Mouse (Mus musculus): Measurements from ENCODE around the gene Rnls. TPM values are rescaled to one million over a fixed set of nuclear protein-coding genes. Genes with fewer than 3 reads are reported as not detected.

The Rnls gene
- polyA plus RNA-seq, 1 experiment from 2014 or later: 7.5 TPM

DNA sequence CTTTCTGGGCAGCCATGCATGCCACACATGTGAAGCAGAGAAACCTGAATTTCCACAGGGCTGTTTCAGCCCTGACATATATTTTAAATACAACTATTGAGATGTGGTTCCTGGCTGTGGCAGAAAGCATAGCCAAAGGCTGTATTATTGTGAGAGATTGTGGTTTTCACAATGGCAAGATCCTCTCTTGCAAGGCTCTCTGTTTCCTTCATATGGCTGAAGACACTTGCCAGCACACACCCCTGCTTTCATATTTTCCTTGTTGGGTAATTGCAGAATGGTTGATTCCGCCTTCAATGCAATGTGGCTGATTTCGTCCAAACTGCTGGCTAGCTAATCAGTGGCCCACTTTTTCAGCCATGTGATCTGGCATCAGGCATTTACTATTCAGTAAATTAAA is 248.9 kb downstream of the Rnls start:
- Histone ChIP-seq H3K36me3 (ENCODE audit: control insufficient read depth, insufficient read depth, low read length) (no peaks in the 10 kb centered on the region), H3K4me3 (ENCODE audit: low read length) (no peak overlapping the region), H3K4me2 (ENCODE audit: low read depth, low read length) (no peak overlapping the region), H3K27ac (ENCODE audit: low read length) (no peak overlapping the region), H3K27me3 (ENCODE audit: control insufficient read depth, insufficient read depth, low read depth, low read length) (no peaks in the 10 kb centered on the region), H3K9ac (ENCODE audit: low read length) (no peak overlapping the region), H3K9me3 (ENCODE audit: control insufficient read depth, low read length) (no peaks in the 10 kb centered on the region), H3K4me1 (replicated peaks; ENCODE audit: control insufficient read depth, insufficient read depth, low read length) (no peaks in the 10 kb centered on the region)
- ATAC-seq (ENCODE audit: low read depth): no peak
- 84% methylated on average over 2 of the region's 2 CpGs for WGBS

DNA sequence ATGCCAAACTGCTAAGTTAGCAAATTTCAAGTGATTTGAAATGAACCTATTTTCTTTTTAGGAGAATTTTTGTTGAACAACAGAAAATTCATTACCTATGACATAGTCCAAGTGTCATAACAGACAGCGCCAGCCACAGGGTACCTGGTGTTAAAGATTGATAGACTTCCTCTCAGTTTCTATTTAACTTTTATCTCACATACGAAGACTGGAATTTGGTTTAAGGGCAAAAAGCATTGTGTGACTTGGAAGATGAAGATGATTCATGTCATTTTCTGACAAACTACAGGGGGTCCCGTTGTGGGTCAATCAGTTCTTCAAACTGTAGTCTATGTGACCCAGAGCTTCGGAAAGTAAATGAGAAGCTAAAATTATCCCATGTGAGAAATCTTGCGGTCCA is 254.8 kb downstream of the Rnls start:
- Histone ChIP-seq H3K27me3 (ENCODE audit: control insufficient read depth, insufficient read depth, low read depth, low read length) (no peaks in the 10 kb centered on the region), H3K27ac (ENCODE audit: low read length) (no peak overlapping the region), H3K4me1 (replicated peaks; ENCODE audit: control insufficient read depth, insufficient read depth, low read length) (no peaks in the 10 kb centered on the region), H3K4me3 (ENCODE audit: low read length) (no peak overlapping the region), H3K9me3 (ENCODE audit: control insufficient read depth, low read length) (no peaks in the 10 kb centered on the region), H3K36me3 (ENCODE audit: control insufficient read depth, insufficient read depth, low read length) (no peaks in the 10 kb centered on the region), H3K4me2 (ENCODE audit: low read depth, low read length) (no peak overlapping the region), H3K9ac (ENCODE audit: low read length) (no peak overlapping the region)
- ATAC-seq (ENCODE audit: low read depth): no peak
- 72% methylated on average over 5 of the region's 5 CpGs for WGBS

DNA sequence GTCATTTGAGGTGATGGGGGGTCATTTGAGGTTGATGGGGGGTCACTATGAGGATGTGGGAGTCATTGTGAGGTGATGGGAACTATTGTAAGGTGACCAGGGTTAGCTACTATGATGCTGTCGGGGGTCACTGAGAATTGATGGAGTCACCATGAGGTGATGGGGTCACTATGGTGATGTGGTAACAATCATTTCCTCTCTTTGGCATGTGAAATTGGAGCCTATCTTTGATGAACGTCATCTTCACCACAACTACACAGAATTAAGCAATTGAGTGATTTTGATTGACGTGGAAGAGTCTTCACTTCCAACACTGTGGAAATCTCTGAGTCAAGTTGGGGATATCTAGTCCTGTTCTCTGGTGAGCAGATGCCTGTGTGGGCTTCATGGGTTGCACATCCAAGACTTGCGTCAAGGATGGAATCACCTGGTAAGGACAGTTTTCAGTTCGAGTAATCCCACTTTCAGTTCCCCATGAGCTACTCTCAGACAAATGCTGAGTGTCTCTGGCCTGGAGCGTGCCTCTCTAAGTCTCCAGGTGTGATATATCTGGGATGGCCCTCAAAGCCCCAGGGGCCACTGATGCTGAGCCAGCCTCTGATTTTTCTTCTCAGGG is 269.4 kb downstream of the Rnls start:
- H3K27ac ChIP-seq (ENCODE audit: low read length): no peak overlapping the region
- no peaks in the 10 kb centered on the region for H3K27me3 ChIP-seq (ENCODE audit: control insufficient read depth, insufficient read depth, low read depth, low read length)
- WGBS: 82% methylated on average over 6 of the region's 6 CpGs
- no peak overlapping the region for H3K9ac ChIP-seq (ENCODE audit: low read length)
- no peak overlapping the region for H3K4me2 ChIP-seq (ENCODE audit: low read depth, low read length)
- no peak for ATAC-seq (ENCODE audit: low read depth)
- H3K4me3 ChIP-seq (ENCODE audit: low read length): no peak overlapping the region
- no peaks in the 10 kb centered on the region for H3K36me3 ChIP-seq (ENCODE audit: control insufficient read depth, insufficient read depth, low read length)
- no peaks in the 10 kb centered on the region for H3K9me3 ChIP-seq (ENCODE audit: control insufficient read depth, low read length)
- no peaks in the 10 kb centered on the region for H3K4me1 ChIP-seq (replicated peaks; ENCODE audit: control insufficient read depth, insufficient read depth, low read length)

GRCm38 (mm10) chr19:33119947-33120346 is 272.1 kb downstream of the Rnls start:
- Histone ChIP-seq H3K27ac (ENCODE audit: low read length) (no peak overlapping the region), H3K9me3 (ENCODE audit: control insufficient read depth, low read length) (no peaks in the 10 kb centered on the region), H3K4me3 (ENCODE audit: low read length) (no peak overlapping the region), H3K27me3 (ENCODE audit: control insufficient read depth, insufficient read depth, low read depth, low read length) (no peaks in the 10 kb centered on the region), H3K4me2 (ENCODE audit: low read depth, low read length) (no peak overlapping the region), H3K9ac (ENCODE audit: low read length) (no peak overlapping the region), H3K4me1 (replicated peaks; ENCODE audit: control insufficient read depth, insufficient read depth, low read length) (no peaks in the 10 kb centered on the region), H3K36me3 (ENCODE audit: control insufficient read depth, insufficient read depth, low read length) (no peaks in the 10 kb centered on the region)
- WGBS: 85% methylated on average over 5 of the region's 5 CpGs
- ATAC-seq (ENCODE audit: low read depth): no peak

DNA sequence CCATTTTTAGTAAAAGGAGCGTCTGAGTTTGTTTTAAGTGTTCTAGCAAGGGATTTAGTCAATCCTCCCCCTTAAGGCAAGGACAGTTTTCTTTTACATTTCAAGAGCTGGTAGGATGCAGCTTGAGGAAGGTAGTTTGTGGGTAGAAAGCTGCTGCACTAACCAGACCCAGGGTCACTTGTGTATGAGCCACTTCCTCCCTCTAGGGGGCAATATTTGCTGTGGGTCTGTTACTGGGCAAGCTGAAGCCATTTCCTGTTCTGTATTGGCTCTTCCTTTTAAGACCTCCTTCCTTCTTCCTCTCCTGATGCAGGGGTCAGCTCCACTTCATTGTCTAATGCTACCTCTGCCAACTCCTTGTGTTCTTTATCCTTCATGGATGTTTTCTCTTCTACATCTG is 273.2 kb downstream of the Rnls start:
- no peak overlapping the region for H3K9ac ChIP-seq (ENCODE audit: low read length)
- no peaks in the 10 kb centered on the region for H3K9me3 ChIP-seq (ENCODE audit: control insufficient read depth, low read length)
- no peaks in the 10 kb centered on the region for H3K36me3 ChIP-seq (ENCODE audit: control insufficient read depth, insufficient read depth, low read length)
- no peak overlapping the region for H3K27ac ChIP-seq (ENCODE audit: low read length)
- no peaks in the 10 kb centered on the region for H3K4me1 ChIP-seq (replicated peaks; ENCODE audit: control insufficient read depth, insufficient read depth, low read length)
- H3K4me2 ChIP-seq (ENCODE audit: low read depth, low read length): no peak overlapping the region
- no peaks in the 10 kb centered on the region for H3K27me3 ChIP-seq (ENCODE audit: control insufficient read depth, insufficient read depth, low read depth, low read length)
- no peak for ATAC-seq (ENCODE audit: low read depth)
- H3K4me3 ChIP-seq (ENCODE audit: low read length): no peak overlapping the region
- WGBS: 60% methylated on average over 1 of the region's 1 CpGs

- no peak for ATAC-seq (ENCODE audit: low read depth)
- 71% methylated on average over 8 of the region's 8 CpGs for WGBS
Measured at GRCm38 (mm10) chr19:33114631-33115295, 277.3 kb downstream of the Rnls start.

GRCm38 (mm10) chr19:33113746-33114145 is 278.3 kb downstream of the Rnls start:
- no peak overlapping the region for H3K9ac ChIP-seq (ENCODE audit: low read length)
- no peak overlapping the region for H3K4me3 ChIP-seq (ENCODE audit: low read length)
- no peaks in the 10 kb centered on the region for H3K9me3 ChIP-seq (ENCODE audit: control insufficient read depth, low read length)
- H3K27me3 ChIP-seq (ENCODE audit: control insufficient read depth, insufficient read depth, low read depth, low read length): no peaks in the 10 kb centered on the region
- peaks cover 7% of the 10 kb centered on the region for H3K4me1 ChIP-seq (replicated peaks; ENCODE audit: control insufficient read depth, insufficient read depth, low read length)
- peak overlapping the region; percentile 67 for H3K27ac ChIP-seq (ENCODE audit: low read length)
- WGBS: 48% methylated on average over 7 of the region's 7 CpGs
- no peak for ATAC-seq (ENCODE audit: low read depth)
- H3K4me2 ChIP-seq (ENCODE audit: low read depth, low read length): no peak overlapping the region
- no peaks in the 10 kb centered on the region for H3K36me3 ChIP-seq (ENCODE audit: control insufficient read depth, insufficient read depth, low read length)

More at GRCm38 (mm10) chr19:33114631-33115295, 277.3 kb downstream of the Rnls start:
- no peaks in the 10 kb centered on the region for H3K36me3 ChIP-seq (ENCODE audit: control insufficient read depth, insufficient read depth, low read length)
- no peaks in the 10 kb centered on the region; the same call in 1 of the 2 replicates for H3K4me1 ChIP-seq (replicated peaks; ENCODE audit: control insufficient read depth, insufficient read depth, low read length)
- no peak overlapping the region for H3K9ac ChIP-seq (ENCODE audit: low read length)
- no peak overlapping the region for H3K4me3 ChIP-seq (ENCODE audit: low read length)
- H3K4me2 ChIP-seq (ENCODE audit: low read depth, low read length): no peak overlapping the region
- no peaks in the 10 kb centered on the region for H3K27me3 ChIP-seq (ENCODE audit: control insufficient read depth, insufficient read depth, low read depth, low read length)
- H3K9me3 ChIP-seq (ENCODE audit: control insufficient read depth, low read length): no peaks in the 10 kb centered on the region
- H3K27ac ChIP-seq (ENCODE audit: low read length): peak overlapping the region; percentile 5; the same call in 1 of the 2 replicates

DNA sequence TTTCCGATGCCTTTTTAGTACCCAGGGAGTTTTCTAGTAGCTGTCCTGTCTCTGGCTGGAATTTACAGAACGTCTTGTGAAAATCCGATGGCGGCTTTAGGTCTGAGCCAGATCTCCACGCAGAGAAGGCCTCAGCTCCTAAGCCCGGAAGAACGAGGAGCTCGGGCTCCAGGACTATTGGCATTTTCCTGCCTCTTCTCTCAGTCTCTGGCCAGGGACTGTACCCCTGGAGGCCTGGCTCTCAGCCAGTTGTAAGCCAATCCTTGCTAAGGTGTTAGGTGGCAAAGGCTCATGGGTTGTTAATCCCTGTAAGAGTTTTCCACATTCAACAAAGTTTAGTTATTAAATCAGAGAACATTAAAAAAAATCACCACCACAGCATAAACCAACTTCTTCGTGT is 281.7 kb downstream of the Rnls start:
- Histone ChIP-seq H3K4me1 (replicated peaks; ENCODE audit: control insufficient read depth, insufficient read depth, low read length) (peaks cover 7% of the 10 kb centered on the region), H3K27me3 (ENCODE audit: control insufficient read depth, insufficient read depth, low read depth, low read length) (no peaks in the 10 kb centered on the region), H3K9ac (ENCODE audit: low read length) (no peak overlapping the region), H3K36me3 (ENCODE audit: control insufficient read depth, insufficient read depth, low read length) (no peaks in the 10 kb centered on the region), H3K4me3 (ENCODE audit: low read length) (no peak overlapping the region), H3K4me2 (ENCODE audit: low read depth, low read length) (no peak overlapping the region), H3K27ac (ENCODE audit: low read length) (peak overlapping the region; percentile 89), H3K9me3 (ENCODE audit: control insufficient read depth, low read length) (no peaks in the 10 kb centered on the region)
- 66% methylated on average over 9 of the region's 9 CpGs for WGBS
- peak; percentile 42 for ATAC-seq (ENCODE audit: low read depth)

DNA sequence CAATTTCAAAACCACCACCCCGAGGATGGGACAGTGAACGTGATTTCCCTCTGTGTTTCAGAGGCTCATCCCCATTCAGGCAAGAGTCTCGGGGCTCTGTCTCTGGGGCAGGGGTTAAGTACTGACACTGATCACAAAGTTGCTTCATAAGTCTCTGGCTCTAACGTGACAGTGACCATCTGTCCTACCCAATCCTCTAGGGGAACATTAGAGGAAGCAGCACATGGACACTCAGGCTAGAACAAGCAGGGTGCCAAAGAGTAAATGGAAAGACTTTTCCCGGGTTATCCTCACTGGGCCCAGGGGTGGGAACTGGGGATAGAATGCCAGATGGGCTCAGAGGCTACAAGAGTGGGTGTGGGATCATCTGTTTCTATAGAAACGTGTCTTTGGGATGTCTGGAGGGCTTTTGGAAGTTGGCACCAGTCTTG is 282.1 kb downstream of the Rnls start:
- Histone ChIP-seq H3K4me2 (ENCODE audit: low read depth, low read length) (no peak overlapping the region), H3K27ac (ENCODE audit: low read length) (peak overlapping the region; percentile 89), H3K9me3 (ENCODE audit: control insufficient read depth, low read length) (no peaks in the 10 kb centered on the region), H3K4me1 (replicated peaks; ENCODE audit: control insufficient read depth, insufficient read depth, low read length) (peaks cover 7% of the 10 kb centered on the region), H3K36me3 (ENCODE audit: control insufficient read depth, insufficient read depth, low read length) (no peaks in the 10 kb centered on the region), H3K27me3 (ENCODE audit: control insufficient read depth, insufficient read depth, low read depth, low read length) (no peaks in the 10 kb centered on the region), H3K9ac (ENCODE audit: low read length) (no peak overlapping the region), H3K4me3 (ENCODE audit: low read length) (no peak overlapping the region)
- WGBS: 44% methylated on average over 6 of the region's 6 CpGs
- ATAC-seq (ENCODE audit: low read depth): peak; percentile 93
